Mouse (Mus musculus) forebrain, embryonic 15.5 days (tissue): ENCODE results near the gene Ppp1r9a. TPM values are rescaled to one million over a fixed set of nuclear protein-coding genes. Genes with fewer than 3 reads are reported as not detected.
A peak's percentile ranks its signal among the peaks of the same experiment; 100 is the strongest.

Experiments used
- ATAC-seq: fragments of 200-750 bp; cut with Nextera tagmentation; replicated peaks from 2 replicates; pipeline ENCODE4 v1.8.0; 2017; ENCODE audit warnings: mild to moderate bottlenecking, moderate TSS enrichment, moderate library complexity
- H3K27ac ChIP-seq: fragments of 300-500 bp; sonication (generic); replicated peaks from 2 replicates; pipeline ENCODE4 v1.5.1; 2015; ENCODE audit warnings: mild to moderate bottlenecking, inconsistent platforms
- H3K27me3 ChIP-seq: fragments of 300-500 bp; sonication (generic); 2 replicates; pipeline ENCODE4 v1.6.1; 2015; ENCODE audit warnings: inconsistent platforms
- H3K36me3 ChIP-seq: fragments of 300-500 bp; sonication (generic); 2 replicates; pipeline ENCODE4 v1.6.1; 2015; ENCODE audit warnings: mild to moderate bottlenecking, inconsistent platforms
- H3K4me1 ChIP-seq: fragments of 300-500 bp; sonication (generic); 2 replicates; pipeline ENCODE4 v1.6.1; 2015; ENCODE audit warnings: inconsistent platforms
- H3K4me2 ChIP-seq: fragments of 300-500 bp; sonication (generic); replicated peaks from 2 replicates; pipeline ENCODE4 v1.6.1; 2015; ENCODE audit warnings: mild to moderate bottlenecking, inconsistent platforms
- H3K4me3 ChIP-seq: fragments of 300-500 bp; sonication (generic); 2 replicates; pipeline ENCODE4 v1.5.1; 2015; ENCODE audit warnings: mild to moderate bottlenecking, inconsistent platforms
- H3K9ac ChIP-seq: fragments of 300-500 bp; sonication (generic); replicated peaks from 2 replicates; pipeline ENCODE4 v1.6.1; 2015; ENCODE audit warnings: mild to moderate bottlenecking, inconsistent platforms
- H3K9me3 ChIP-seq: fragments of 300-500 bp; sonication (generic); 2 replicates; pipeline ENCODE4 v1.6.1; 2016; ENCODE audit warnings: inconsistent platforms
- WGBS: fragments of 180-500 bp; shearing (Covaris S2); methylation state at CpG from one replicate; pipeline ENCODE4 v1.1.7; 2015; ENCODE audit warnings: mixed read lengths; 5-methylcytosine and 5-hydroxymethylcytosine counted together
- polyA plus RNA-seq: library from polyadenylated mRNA; unstranded; fragments of >200 nt; fragmentation: Nextera tagmentation; extraction: Ambion mirVana; gene quantifications from 2 replicates; pipeline ENCODE4 v1.2.1, GENCODE M21; 2015

Ppp1r9a gene
- polyA plus RNA-seq, 1 experiment from 2014 or later: 43.8 TPM

DNA sequence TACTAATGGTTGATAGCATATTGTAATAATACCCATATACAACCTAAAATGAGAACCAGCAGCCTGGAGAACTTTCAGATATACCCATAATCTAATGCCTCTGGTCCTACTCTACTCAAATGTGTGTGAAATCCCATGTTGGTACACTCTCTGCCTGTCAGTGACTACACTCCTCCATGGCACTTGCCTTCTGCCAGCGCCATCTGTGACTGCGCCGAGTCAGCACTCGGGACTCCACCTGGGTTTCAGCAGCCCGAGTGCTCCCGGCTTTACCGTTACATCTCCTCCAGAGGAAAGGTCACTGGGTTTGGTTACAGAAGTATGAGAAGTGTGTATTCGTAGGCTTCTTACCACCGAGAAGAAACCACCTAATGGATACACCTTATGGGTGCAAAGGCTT, 89.6 kb downstream of the Ppp1r9a start:
- Histone ChIP-seq H3K36me3 (no peaks in the 10 kb centered on the region), H3K27ac (no peak overlapping the region), H3K4me1 (peaks cover 17% of the 10 kb centered on the region), H3K9ac (no peak overlapping the region), H3K4me2 (no peak overlapping the region), H3K27me3 (no peaks in the 10 kb centered on the region), H3K9me3 (no peaks in the 10 kb centered on the region), H3K4me3 (no peak overlapping the region)
- ATAC-seq: no peak
- WGBS: 89% methylated on average over 9 of the region's 9 CpGs

GRCm38 (mm10) chr6:4993600-4994160, 91.0 kb downstream of the Ppp1r9a start:
- Histone ChIP-seq H3K27ac (no peak overlapping the region), H3K9me3 (no peaks in the 10 kb centered on the region), H3K4me2 (no peak overlapping the region), H3K4me1 (peaks cover 17% of the 10 kb centered on the region), H3K9ac (no peak overlapping the region), H3K27me3 (no peaks in the 10 kb centered on the region), H3K4me3 (no peak overlapping the region), H3K36me3 (no peaks in the 10 kb centered on the region)
- 42% methylated on average over 15 of the region's 15 CpGs for WGBS
- 0 out of 2 replicates have a peak, but pooled peaks have one; percentile 39 for ATAC-seq

DNA sequence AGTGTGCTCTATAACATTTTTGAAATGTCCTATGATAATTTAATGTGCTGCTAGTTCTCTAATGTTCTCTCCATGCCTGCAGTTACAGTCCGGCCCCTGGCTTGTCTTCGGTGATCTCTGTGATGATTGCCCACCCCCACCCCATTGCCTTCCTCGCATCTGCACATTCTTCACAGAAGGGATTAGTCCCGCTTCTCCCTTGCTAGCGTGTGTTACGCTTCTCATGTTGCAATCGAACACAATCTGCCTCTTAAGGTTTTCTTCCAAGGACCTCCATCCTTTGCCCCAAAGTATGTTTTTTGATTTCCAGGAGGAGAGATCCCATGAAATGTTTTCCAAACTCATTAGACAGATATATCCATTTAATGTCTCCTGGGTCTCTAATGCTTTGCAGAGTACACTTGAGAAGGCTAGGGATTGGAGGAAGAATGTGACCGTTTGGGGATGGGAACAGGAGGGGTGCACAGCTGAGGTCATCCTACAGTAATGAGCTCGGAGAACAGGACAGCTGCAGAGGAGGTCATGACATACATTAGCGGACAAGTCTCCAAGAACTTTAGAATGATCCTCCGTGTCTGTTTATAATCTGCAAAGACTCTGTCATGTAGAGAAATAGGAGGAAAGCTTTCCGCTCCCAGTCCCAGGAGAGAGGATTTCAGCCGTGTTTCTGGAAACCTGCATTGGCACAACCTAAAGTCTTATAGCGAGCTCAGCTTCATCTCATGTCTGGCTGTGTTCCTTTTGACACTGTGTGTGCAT, 91.6 kb downstream of the Ppp1r9a start:
- peaks cover 17% of the 10 kb centered on the region for H3K4me1 ChIP-seq
- H3K4me3 ChIP-seq: no peak overlapping the region
- WGBS: 40% methylated on average over 14 of the region's 14 CpGs
- no peak overlapping the region for H3K27ac ChIP-seq
- H3K9me3 ChIP-seq: no peaks in the 10 kb centered on the region
- no peak overlapping the region for H3K9ac ChIP-seq
- H3K36me3 ChIP-seq: no peaks in the 10 kb centered on the region
- no peak overlapping the region for H3K4me2 ChIP-seq
- ATAC-seq: peak; percentile 61
- H3K27me3 ChIP-seq: no peaks in the 10 kb centered on the region

GRCm38 (mm10) chr6:4997599-4997998, 94.9 kb downstream of the Ppp1r9a start:
- Histone ChIP-seq H3K27me3 (no peaks in the 10 kb centered on the region), H3K4me1 (peaks cover 17% of the 10 kb centered on the region), H3K27ac (no peak overlapping the region), H3K4me3 (no peak overlapping the region), H3K36me3 (no peaks in the 10 kb centered on the region), H3K9me3 (no peaks in the 10 kb centered on the region), H3K9ac (no peak overlapping the region), H3K4me2 (no peak overlapping the region)
- WGBS: 93% methylated on average over 6 of the region's 6 CpGs
- no peak for ATAC-seq

DNA sequence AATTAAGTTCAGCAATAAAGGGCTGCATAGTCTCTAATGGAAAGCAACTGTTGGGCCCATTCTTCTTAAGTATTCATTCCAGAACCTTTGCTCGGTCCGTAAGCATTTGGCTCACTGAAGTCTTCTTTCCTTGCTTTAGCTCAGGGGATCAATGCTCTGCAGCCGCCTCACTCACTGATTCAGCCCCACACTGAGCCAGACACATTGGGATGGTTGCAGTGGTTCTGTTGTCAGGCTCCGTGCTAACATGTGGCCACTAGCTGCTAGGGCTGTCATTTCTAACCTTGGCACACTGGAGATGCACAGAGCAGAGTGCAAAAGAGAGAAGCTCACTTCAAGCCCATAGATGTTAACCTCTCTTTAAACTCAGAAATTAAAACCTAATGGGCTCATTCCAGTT, 96.2 kb downstream of the Ppp1r9a start:
- Histone ChIP-seq H3K9ac (no peak overlapping the region), H3K4me1 (peaks cover 12% of the 10 kb centered on the region; the same call in 1 of the 2 replicates), H3K4me2 (no peak overlapping the region), H3K4me3 (no peak overlapping the region), H3K9me3 (no peaks in the 10 kb centered on the region), H3K27ac (no peak overlapping the region), H3K36me3 (no peaks in the 10 kb centered on the region), H3K27me3 (no peaks in the 10 kb centered on the region)
- ATAC-seq: no peak
- 32% methylated on average over 4 of the region's 4 CpGs for WGBS

GRCm38 (mm10) chr6:5000788-5001187, 98.1 kb downstream of the Ppp1r9a start:
- ATAC-seq: no peak
- H3K36me3 ChIP-seq: no peaks in the 10 kb centered on the region
- H3K27ac ChIP-seq: no peak overlapping the region
- H3K4me1 ChIP-seq: no peaks in the 10 kb centered on the region
- H3K9me3 ChIP-seq: no peaks in the 10 kb centered on the region
- no peak overlapping the region for H3K4me3 ChIP-seq
- no peak overlapping the region for H3K4me2 ChIP-seq
- H3K9ac ChIP-seq: no peak overlapping the region
- WGBS: 49% methylated on average over 8 of the region's 8 CpGs
- H3K27me3 ChIP-seq: no peaks in the 10 kb centered on the region

DNA sequence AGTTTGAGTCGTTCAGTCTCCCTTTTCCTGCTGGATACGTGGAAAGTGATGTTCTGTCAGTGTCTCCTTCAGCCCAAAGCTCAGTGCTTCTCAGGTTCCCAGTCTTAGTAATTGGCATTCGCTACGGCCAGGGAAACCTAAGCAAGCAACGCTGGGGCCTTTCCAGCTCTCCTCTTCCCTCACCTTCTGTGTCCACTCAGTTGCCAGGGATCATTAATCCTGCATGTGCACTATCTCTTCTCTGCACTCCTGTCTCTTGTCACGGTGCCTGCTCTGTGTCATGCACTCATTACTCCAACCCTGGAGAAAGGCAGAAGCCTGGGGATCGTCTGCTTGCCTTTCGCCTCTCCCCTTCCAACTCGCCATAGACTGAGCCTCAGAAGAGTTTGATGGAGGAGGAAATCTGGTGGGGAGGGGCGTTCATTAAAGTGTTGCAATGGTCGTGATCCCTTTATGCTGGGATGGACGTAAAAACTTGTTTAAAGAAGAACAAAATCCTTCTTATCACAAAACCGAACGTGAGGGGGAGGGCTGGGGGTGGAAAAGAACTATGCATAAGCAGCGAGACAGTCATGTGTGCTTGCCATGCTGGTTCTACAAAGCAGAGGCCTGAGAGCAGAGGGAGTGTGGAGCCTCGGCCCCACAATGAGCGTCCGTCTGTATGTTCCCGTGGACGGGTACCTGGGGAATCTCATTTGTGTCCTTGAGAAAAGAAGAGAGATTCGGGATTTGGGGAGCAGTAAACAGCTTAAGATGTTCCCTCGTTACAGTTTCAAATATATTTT, 103.0 kb downstream of the Ppp1r9a start:
- WGBS: 61% methylated on average over 22 of the region's 22 CpGs
- Histone ChIP-seq H3K27ac (no peak overlapping the region), H3K9me3 (no peaks in the 10 kb centered on the region), H3K27me3 (no peaks in the 10 kb centered on the region), H3K4me2 (no peak overlapping the region), H3K9ac (no peak overlapping the region), H3K36me3 (no peaks in the 10 kb centered on the region), H3K4me3 (no peak overlapping the region), H3K4me1 (peaks cover 2% of the 10 kb centered on the region; the same call in 1 of the 2 replicates)
- no peak for ATAC-seq

DNA sequence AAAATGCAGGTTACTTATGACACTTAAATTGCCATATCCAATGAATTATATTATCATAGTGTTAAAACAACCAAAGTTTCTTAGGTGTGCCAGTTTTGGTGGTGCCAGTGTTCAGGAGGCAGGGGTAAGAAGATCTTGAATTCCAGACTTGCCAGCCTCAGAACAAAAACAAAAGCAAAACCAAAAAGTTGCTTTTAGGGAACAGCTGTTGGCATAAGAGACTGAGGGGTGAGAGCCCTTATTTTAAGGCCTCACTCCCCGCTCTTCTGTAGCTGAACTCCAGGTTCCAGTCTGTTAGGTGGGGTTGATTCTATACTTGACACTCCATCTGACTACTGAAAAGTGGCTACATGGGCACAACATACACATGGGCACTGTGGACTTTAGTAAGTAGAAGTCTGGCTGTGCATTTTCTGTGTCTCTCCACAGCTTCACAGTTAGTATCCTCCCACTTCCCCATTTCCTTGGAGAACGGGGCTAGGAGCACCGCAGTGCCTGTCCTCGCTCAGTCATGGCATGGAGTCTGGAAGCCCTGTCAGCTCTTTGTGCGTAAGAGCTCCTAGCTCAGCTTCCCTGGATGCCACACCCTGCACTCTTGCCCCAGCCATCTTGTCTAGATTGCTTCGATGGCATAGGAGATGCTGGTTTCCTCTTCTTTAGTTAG, 103.7 kb downstream of the Ppp1r9a start:
- WGBS: 89% methylated on average over 6 of the region's 6 CpGs

GRCm38 (mm10) chr6:5008166-5008565, 105.4 kb downstream of the Ppp1r9a start:
- 49% methylated on average over 2 of the region's 2 CpGs for WGBS
- Histone ChIP-seq H3K4me2 (no peak overlapping the region), H3K27ac (no peak overlapping the region), H3K9ac (no peak overlapping the region), H3K4me3 (no peak overlapping the region), H3K27me3 (no peaks in the 10 kb centered on the region), H3K9me3 (no peaks in the 10 kb centered on the region), H3K36me3 (no peaks in the 10 kb centered on the region), H3K4me1 (peaks cover 10% of the 10 kb centered on the region; the same call in 1 of the 2 replicates)
- no peak for ATAC-seq

More for the DNA sequence above, 103.7 kb downstream of the Ppp1r9a start:
- Histone ChIP-seq H3K4me3 (no peak overlapping the region), H3K27me3 (no peaks in the 10 kb centered on the region), H3K9ac (no peak overlapping the region), H3K36me3 (no peaks in the 10 kb centered on the region), H3K27ac (no peak overlapping the region), H3K4me1 (peaks cover 8% of the 10 kb centered on the region; the same call in 1 of the 2 replicates), H3K4me2 (no peak overlapping the region), H3K9me3 (no peaks in the 10 kb centered on the region)
- no peak for ATAC-seq

DNA sequence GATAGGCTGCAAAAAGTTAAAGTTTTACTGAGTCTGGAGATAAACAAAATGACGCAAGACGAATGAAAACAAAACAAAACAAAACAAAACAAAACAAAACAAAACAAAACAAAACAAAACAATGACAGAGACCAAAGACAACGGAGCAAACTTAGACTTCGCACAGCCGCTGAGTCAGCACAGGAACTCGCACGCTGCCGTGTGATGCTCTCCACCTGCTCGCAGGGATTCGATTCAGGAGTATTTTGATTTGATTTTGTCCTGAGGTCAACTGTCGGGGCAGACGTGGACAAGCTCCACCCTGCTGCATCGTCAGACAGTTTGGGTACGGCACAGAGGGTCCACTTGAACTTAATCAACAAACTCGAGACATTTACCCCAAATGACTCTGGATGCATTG, 105.9 kb downstream of the Ppp1r9a start:
- Histone ChIP-seq H3K4me2 (no peak overlapping the region), H3K4me3 (no peak overlapping the region), H3K27ac (no peak overlapping the region), H3K36me3 (no peaks in the 10 kb centered on the region), H3K9me3 (no peaks in the 10 kb centered on the region), H3K4me1 (peaks cover 10% of the 10 kb centered on the region; the same call in 1 of the 2 replicates), H3K9ac (no peak overlapping the region), H3K27me3 (no peaks in the 10 kb centered on the region)
- 76% methylated on average over 15 of the region's 15 CpGs for WGBS
- ATAC-seq: no peak

DNA sequence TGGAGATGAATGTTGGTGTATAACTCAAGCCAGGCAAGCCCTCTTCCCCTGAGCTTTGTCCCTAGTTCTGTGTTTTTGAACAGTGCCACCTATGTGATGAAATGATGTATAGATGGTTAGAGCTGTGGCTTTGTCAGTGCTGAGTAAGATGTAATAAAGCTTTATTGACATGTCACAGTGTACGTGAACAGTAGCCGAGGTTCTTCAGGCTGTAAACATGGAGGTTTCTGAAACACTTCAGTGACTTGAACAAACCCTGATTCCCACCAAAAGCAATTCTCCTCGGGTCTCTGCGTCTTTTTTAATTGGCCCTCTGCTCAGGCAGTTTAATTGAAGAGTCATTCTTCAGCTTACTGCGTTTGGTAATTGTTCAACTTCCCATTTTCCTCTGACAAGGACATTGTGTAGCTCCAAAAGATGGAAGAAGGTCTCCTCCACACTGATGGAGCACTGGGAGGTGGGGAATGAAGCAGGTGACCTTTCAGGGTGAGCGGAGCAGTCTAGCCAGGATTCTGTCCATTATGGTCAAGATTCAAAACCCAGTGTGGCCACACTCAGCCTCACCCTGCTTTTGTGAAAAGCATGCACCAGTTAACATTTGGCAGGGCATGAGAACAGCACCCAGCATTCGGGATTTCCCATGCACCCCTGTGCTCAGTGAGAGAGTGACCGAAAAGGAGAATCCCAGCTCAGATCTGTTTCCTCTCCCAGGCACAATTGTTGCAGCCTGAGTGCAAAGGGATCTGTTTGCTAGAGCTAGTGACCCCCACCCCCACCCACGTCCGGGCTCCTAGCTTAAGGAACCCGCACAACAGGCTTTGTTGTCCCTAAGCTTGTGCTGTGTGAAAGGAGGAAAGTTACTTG, 108.1 kb downstream of the Ppp1r9a start:
- Histone ChIP-seq H3K4me1 (peaks cover 10% of the 10 kb centered on the region; the same call in 1 of the 2 replicates), H3K4me2 (no peak overlapping the region), H3K27me3 (no peaks in the 10 kb centered on the region), H3K9me3 (no peaks in the 10 kb centered on the region), H3K9ac (no peak overlapping the region), H3K4me3 (no peak overlapping the region), H3K36me3 (no peaks in the 10 kb centered on the region), H3K27ac (no peak overlapping the region)
- WGBS: 7% methylated on average over 11 of the region's 11 CpGs
- peak; percentile 57 for ATAC-seq
